Mouse (Mus musculus) lung, embryonic 16.5 days (tissue): ENCODE results near the gene Ankk1. TPM values are rescaled to one million over a fixed set of nuclear protein-coding genes. Genes with fewer than 3 reads are reported as not detected.

Experiments
- ATAC-seq: fragments of 200-750 bp; cut with Nextera tagmentation; 2 replicates; pipeline ENCODE4 v1.8.0; 2017; ENCODE audit warnings: low read depth, mild to moderate bottlenecking, moderate library complexity
- H3K27ac ChIP-seq: fragments of 300-500 bp; sonication (generic); 2 replicates; pipeline ENCODE4 v1.5.1; 2014; ENCODE audit warnings: mild to moderate bottlenecking, control low read depth, low read length
- H3K27me3 ChIP-seq: fragments of 300-500 bp; sonication (generic); 2 replicates; pipeline ENCODE4 v1.6.1; 2014; ENCODE audit warnings: low read depth, low read length, mixed read lengths; ENCODE audit not compliant: control insufficient read depth, insufficient read depth
- H3K36me3 ChIP-seq: fragments of 300-500 bp; sonication (generic); 2 replicates; pipeline ENCODE4 v1.6.1; 2014; ENCODE audit warnings: low read length; ENCODE audit not compliant: control insufficient read depth, insufficient read depth
- H3K4me1 ChIP-seq: fragments of 300-500 bp; sonication (generic); replicated peaks from 2 replicates; pipeline ENCODE4 v1.6.1; 2014; ENCODE audit warnings: low read length, mixed read lengths; ENCODE audit not compliant: control insufficient read depth, insufficient read depth
- H3K4me2 ChIP-seq: fragments of 300-500 bp; sonication (generic); 2 replicates; pipeline ENCODE4 v1.6.1; 2014; ENCODE audit warnings: low read depth, low read length, control low read depth
- H3K4me3 ChIP-seq: fragments of 300-500 bp; sonication (generic); 2 replicates; pipeline ENCODE4 v1.5.1; 2014; ENCODE audit warnings: mild to moderate bottlenecking, low read length, control low read depth
- H3K9ac ChIP-seq: fragments of 300-500 bp; sonication (generic); 2 replicates; pipeline ENCODE4 v1.6.1; 2014; ENCODE audit warnings: low read length, control low read depth
- H3K9me3 ChIP-seq: fragments of 300-500 bp; sonication (generic); 2 replicates; pipeline ENCODE4 v1.6.1; 2016; ENCODE audit warnings: low read length; ENCODE audit not compliant: control insufficient read depth
- WGBS: fragments of 180-500 bp; shearing (Covaris S2); extraction: QIAGEN DNeasy Blood & Tissue Kit; methylation state at CpG from one replicate; pipeline ENCODE4 v1.1.7; 2014; 5-methylcytosine and 5-hydroxymethylcytosine counted together
- polyA plus RNA-seq: library from polyadenylated mRNA; unstranded; fragments of >200 nt; fragmentation: Nextera tagmentation; extraction: Ambion mirVana; gene quantifications from 2 replicates; pipeline ENCODE4 v1.2.1, GENCODE M21; 2015

Ankk1 gene
- polyA plus RNA-seq, 1 experiment from 2014 or later: not detected

GRCm38 (mm10) chr9:49423866-49424265 lies 3.0 kb downstream of the Ankk1 start:
- Histone ChIP-seq H3K4me1 (no peaks in the 10 kb centered on the region), H3K36me3 (no peaks in the 10 kb centered on the region), H3K4me2 (no peak overlapping the region), H3K9me3 (no peaks in the 10 kb centered on the region), H3K4me3 (no peak overlapping the region), H3K27me3 (no peaks in the 10 kb centered on the region), H3K27ac (no peak overlapping the region), H3K9ac (no peak overlapping the region)
- ATAC-seq: no peak
- 81% methylated on average over 5 of the region's 5 CpGs for WGBS

- Histone ChIP-seq H3K4me3 (no peak overlapping the region), H3K36me3 (no peaks in the 10 kb centered on the region), H3K27ac (no peak overlapping the region), H3K4me2 (no peak overlapping the region), H3K4me1 (no peaks in the 10 kb centered on the region), H3K27me3 (no peaks in the 10 kb centered on the region), H3K9me3 (no peaks in the 10 kb centered on the region), H3K9ac (no peak overlapping the region)
- 62% methylated on average over 5 of the region's 5 CpGs for WGBS
- no peak for ATAC-seq
Measured at GRCm38 (mm10) chr9:49410621-49411020, 16.2 kb downstream of the Ankk1 start.

- no peak overlapping the region for H3K9ac ChIP-seq
- no peak overlapping the region for H3K4me3 ChIP-seq
- H3K27ac ChIP-seq: no peak overlapping the region
- no peaks in the 10 kb centered on the region for H3K9me3 ChIP-seq
- H3K4me2 ChIP-seq: no peak overlapping the region
- no peaks in the 10 kb centered on the region for H3K4me1 ChIP-seq
- no peaks in the 10 kb centered on the region for H3K27me3 ChIP-seq
- WGBS: 79% methylated on average over 5 of the region's 5 CpGs
- no peaks in the 10 kb centered on the region for H3K36me3 ChIP-seq
- no peak for ATAC-seq
Measured at GRCm38 (mm10) chr9:49407028-49407427, 19.8 kb downstream of the Ankk1 start.

- Histone ChIP-seq H3K27ac (no peak overlapping the region), H3K27me3 (no peaks in the 10 kb centered on the region), H3K4me3 (no peak overlapping the region), H3K4me1 (no peaks in the 10 kb centered on the region), H3K4me2 (no peak overlapping the region), H3K36me3 (no peaks in the 10 kb centered on the region), H3K9ac (no peak overlapping the region), H3K9me3 (no peaks in the 10 kb centered on the region)
- WGBS: 49% methylated on average over 2 of the region's 2 CpGs
- no peak for ATAC-seq
Measured at GRCm38 (mm10) chr9:49403711-49404110, 23.1 kb downstream of the Ankk1 start.

GRCm38 (mm10) chr9:49396006-49396405 lies 30.8 kb downstream of the Ankk1 start:
- H3K4me2 ChIP-seq: no peak overlapping the region
- no peaks in the 10 kb centered on the region for H3K36me3 ChIP-seq
- no peak for ATAC-seq
- no peaks in the 10 kb centered on the region for H3K9me3 ChIP-seq
- no peaks in the 10 kb centered on the region for H3K4me1 ChIP-seq
- H3K27ac ChIP-seq: no peak overlapping the region
- no peaks in the 10 kb centered on the region for H3K27me3 ChIP-seq
- H3K9ac ChIP-seq: no peak overlapping the region
- H3K4me3 ChIP-seq: no peak overlapping the region

- Histone ChIP-seq H3K4me3 (no peak overlapping the region), H3K36me3 (no peaks in the 10 kb centered on the region), H3K4me1 (no peaks in the 10 kb centered on the region), H3K9me3 (no peaks in the 10 kb centered on the region), H3K27me3 (no peaks in the 10 kb centered on the region), H3K9ac (no peak overlapping the region), H3K27ac (no peak overlapping the region), H3K4me2 (no peak overlapping the region)
- no peak for ATAC-seq
- WGBS: 34% methylated on average over 2 of the region's 2 CpGs
Measured at GRCm38 (mm10) chr9:49392242-49392641, 34.6 kb downstream of the Ankk1 start.

GRCm38 (mm10) chr9:49386119-49386518 lies 40.7 kb downstream of the Ankk1 start:
- Histone ChIP-seq H3K4me1 (no peaks in the 10 kb centered on the region), H3K36me3 (no peaks in the 10 kb centered on the region), H3K27me3 (no peaks in the 10 kb centered on the region), H3K9ac (no peak overlapping the region), H3K4me2 (no peak overlapping the region), H3K27ac (no peak overlapping the region), H3K9me3 (no peaks in the 10 kb centered on the region), H3K4me3 (no peak overlapping the region)
- no peak for ATAC-seq
- 16% methylated on average over 11 of the region's 11 CpGs for WGBS

GRCm38 (mm10) chr9:49385301-49385700 lies 41.5 kb downstream of the Ankk1 start:
- Histone ChIP-seq H3K9ac (no peak overlapping the region), H3K27ac (no peak overlapping the region), H3K27me3 (no peaks in the 10 kb centered on the region), H3K9me3 (no peaks in the 10 kb centered on the region), H3K4me2 (no peak overlapping the region), H3K4me1 (no peaks in the 10 kb centered on the region), H3K36me3 (no peaks in the 10 kb centered on the region), H3K4me3 (no peak overlapping the region)
- WGBS: 13% methylated on average over 7 of the region's 7 CpGs
- no peak for ATAC-seq

GRCm38 (mm10) chr9:49384855-49385254 lies 42.0 kb downstream of the Ankk1 start:
- no peaks in the 10 kb centered on the region for H3K27me3 ChIP-seq
- no peaks in the 10 kb centered on the region for H3K4me1 ChIP-seq
- WGBS: 63% methylated on average over 6 of the region's 6 CpGs
- no peaks in the 10 kb centered on the region for H3K36me3 ChIP-seq
- H3K9me3 ChIP-seq: no peaks in the 10 kb centered on the region
- H3K27ac ChIP-seq: no peak overlapping the region
- no peak overlapping the region for H3K4me3 ChIP-seq
- no peak overlapping the region for H3K9ac ChIP-seq
- no peak for ATAC-seq
- H3K4me2 ChIP-seq: no peak overlapping the region

- ATAC-seq: no peak
- Histone ChIP-seq H3K27ac (no peak overlapping the region), H3K4me3 (no peak overlapping the region), H3K9ac (no peak overlapping the region), H3K4me2 (no peak overlapping the region), H3K9me3 (no peaks in the 10 kb centered on the region), H3K36me3 (no peaks in the 10 kb centered on the region), H3K4me1 (no peaks in the 10 kb centered on the region), H3K27me3 (no peaks in the 10 kb centered on the region)
- WGBS: 87% methylated on average over 3 of the region's 3 CpGs
Measured at GRCm38 (mm10) chr9:49384041-49384440, 42.8 kb downstream of the Ankk1 start.
